Mouse (Mus musculus): ENCODE results near the gene Sult5a1.

The Sult5a1 gene

DNA sequence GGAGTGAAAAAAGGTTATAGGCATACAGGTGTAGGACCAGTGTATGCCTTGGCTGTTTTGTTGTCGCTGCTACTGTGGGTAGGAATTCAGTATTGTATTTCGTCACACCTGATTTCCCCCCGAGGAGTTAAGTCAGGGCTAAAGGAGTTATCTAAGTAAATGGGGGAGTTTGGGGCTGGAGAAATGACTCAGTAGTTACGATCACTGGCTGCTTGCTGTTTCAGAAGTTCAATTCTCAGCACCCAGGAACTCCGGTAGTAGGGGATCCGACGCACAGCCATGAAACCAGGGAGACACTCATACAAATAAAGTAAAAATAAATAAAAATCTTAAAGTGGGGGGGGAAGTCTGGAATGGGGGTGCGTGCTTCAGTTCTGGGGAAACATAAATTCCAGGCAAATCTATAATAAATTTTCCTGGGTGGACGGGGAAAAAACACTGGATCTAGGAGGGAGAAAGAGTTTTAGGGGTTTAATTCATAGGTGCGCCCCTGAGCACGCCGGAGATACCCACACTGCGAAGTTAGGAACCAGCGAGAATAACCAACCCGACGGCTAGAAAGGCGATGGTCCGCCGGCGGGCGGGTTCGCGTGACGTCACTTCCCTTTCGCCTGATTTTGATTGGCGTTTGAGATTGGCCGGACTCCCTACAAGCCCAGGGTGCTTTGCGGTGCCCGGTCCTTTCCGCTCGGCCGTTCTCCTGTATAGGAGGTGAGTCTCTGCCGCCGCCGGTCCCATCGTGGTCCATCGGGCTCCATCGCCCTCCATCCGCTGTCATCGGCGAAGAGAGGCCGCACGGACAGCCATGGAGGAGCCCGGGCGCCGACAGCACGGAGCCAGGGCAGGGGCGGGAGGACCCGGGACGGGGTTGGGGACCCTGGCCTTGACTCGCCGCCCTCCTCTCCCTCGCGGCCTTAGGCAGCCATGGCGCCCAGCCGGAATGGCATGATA is 56.1 kb downstream of the Sult5a1 start, which contains the start of gene Rpl13:
Rpl13 (plus strand) TSS at position 616 of the 951 bp plus-strand sequence.
- peak; percentile 92 for DNase-seq (ENCODE audit: low read depth, low spot score)

DNA sequence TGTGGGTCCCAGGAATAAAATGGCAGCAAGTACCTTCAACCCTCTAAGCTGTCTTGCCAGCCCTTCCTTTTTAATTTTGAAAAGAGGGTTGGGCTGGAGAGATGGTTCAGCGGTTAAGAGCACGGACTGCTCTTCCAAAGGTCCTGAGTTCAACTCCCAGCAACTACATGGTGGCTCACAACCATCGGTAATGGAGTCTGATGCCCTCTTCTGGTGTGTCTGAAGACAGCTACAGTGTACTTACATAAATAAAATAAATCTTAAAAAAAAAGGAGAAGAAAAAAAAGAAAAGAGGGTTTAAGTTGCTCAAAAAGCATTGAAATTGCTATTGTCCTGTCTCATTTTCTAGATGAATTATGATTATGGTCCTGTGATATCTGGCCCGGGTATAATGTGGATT is 56.9 kb downstream of the Sult5a1 start:
- DNase-seq (ENCODE audit: low read depth, low spot score), result no peak

DNA sequence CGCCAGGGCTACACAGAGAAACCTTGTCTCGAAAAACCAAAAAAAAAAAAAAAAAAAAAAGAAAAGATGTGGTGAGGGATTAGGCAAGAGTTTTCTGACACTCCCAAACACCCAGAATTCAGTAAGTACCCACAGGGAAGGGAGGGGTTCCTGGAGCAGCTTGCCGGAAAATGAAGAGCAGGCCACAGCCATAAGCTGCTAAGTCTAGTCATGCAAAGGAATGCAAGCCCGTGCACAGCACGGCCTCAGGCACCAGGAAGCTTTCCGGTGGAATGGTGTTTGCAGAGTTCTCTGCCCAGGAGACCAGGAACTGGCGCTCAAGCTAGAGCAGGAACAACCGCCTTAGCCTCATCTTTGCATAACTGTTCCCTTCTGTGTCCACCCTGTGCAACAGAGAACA is 57.8 kb downstream of the Sult5a1 start:
- DNase-seq (ENCODE audit: low read depth, low spot score), result no peak

DNA sequence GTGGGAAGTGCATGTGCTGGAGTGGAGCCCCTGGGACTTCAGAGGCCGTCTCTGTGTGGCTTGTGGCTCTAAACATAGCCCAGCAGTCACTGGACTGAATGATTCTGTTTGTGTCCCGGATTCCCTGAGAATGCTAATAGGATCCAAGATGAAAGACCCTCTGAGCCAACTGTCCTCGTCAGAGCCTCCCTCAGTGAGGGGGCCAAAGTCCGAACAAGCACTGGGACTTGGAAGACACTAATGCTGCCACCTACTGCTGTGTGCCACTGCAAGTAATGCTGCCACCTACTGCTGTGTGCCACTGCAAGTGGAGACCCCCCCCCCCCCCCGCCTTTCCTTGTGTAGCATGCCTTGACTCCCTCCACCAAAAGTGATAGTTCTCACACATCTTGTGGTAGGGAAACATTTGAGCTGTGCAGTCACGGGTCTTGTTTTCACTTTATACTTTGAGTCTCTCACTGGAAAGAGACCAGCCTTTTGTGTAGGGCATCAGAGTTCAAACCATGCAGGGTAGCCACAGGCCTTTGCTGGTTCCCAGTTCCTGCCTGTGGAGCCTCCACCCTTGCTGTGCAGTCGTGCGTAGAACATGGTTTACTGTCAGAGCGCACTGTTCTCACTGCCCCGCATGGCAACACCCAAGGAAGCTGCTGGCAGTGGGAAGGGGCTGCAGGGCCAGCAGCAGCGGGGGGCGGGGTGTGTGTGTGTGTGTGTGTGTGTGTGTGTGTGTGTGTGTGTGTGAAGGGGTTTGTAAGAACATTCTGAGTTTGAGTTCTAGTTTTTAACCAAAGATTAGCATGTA is 60.1 kb downstream of the Sult5a1 start:
- no peak for DNase-seq (ENCODE audit: low read depth, low spot score)

DNA sequence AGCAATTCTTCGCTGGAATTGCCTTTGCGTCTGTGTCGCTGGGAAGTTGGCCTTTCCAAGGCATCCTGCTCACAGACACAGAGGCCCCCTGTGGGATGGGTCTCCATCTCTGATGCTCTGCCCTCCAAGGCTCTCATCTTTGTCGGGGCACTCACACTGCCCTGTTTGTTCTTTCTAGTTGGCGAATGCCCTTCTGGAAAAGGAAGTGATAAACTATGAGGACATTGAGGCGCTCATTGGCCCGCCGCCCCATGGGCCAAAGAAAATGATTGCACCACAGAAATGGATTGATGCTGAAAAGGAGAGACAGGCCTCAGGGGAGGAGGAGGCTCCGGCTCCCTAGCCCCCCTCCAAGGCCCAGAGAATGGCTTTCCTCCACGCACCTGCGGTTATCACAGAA is 60.9 kb downstream of the Sult5a1 start:
- no peak for DNase-seq (ENCODE audit: low read depth, low spot score)
